Mouse (Mus musculus) lung, embryonic 15.5 days (tissue): Measurements from ENCODE around the gene Dgke. TPM values are rescaled to one million over a fixed set of nuclear protein-coding genes. Genes with fewer than 3 reads are reported as not detected.

Experiments used
- ATAC-seq: fragments of 200-750 bp; cut with Nextera tagmentation; 2 replicates; pipeline ENCODE4 v1.8.0; 2017; ENCODE audit warnings: moderate number of reproducible peaks, borderline replicate concordance; ENCODE audit not compliant: low FRiP score, low TSS enrichment; ENCODE audit errors: extremely low read depth
- H3K27ac ChIP-seq: fragments of 300-500 bp; sonication (generic); 2 replicates; pipeline ENCODE4 v1.5.1; 2015; ENCODE audit warnings: moderate library complexity, mild to moderate bottlenecking, inconsistent platforms
- H3K27me3 ChIP-seq: fragments of 300-500 bp; sonication (generic); 2 replicates; pipeline ENCODE4 v1.6.1; 2015; ENCODE audit warnings: inconsistent platforms
- H3K36me3 ChIP-seq: fragments of 300-500 bp; sonication (generic); 2 replicates; pipeline ENCODE4 v1.6.1; 2015; ENCODE audit warnings: inconsistent platforms
- H3K4me1 ChIP-seq: fragments of 300-500 bp; sonication (generic); 2 replicates; pipeline ENCODE4 v1.6.1; 2015; ENCODE audit warnings: inconsistent platforms
- H3K4me2 ChIP-seq: fragments of 300-500 bp; sonication (generic); 2 replicates; pipeline ENCODE4 v1.6.1; 2015; ENCODE audit warnings: inconsistent platforms, mild to moderate bottlenecking, moderate library complexity
- H3K4me3 ChIP-seq: fragments of 300-500 bp; sonication (generic); 2 replicates; pipeline ENCODE4 v1.5.1; 2015; ENCODE audit warnings: mild to moderate bottlenecking, inconsistent platforms
- H3K9ac ChIP-seq: fragments of 300-500 bp; sonication (generic); 2 replicates; pipeline ENCODE4 v1.6.1; 2015; ENCODE audit warnings: inconsistent platforms
- H3K9me3 ChIP-seq: fragments of 300-500 bp; sonication (generic); 2 replicates; pipeline ENCODE4 v1.6.1; 2016; ENCODE audit warnings: inconsistent platforms
- WGBS: fragments of 180-500 bp; shearing (Covaris S2); methylation state at CpG from one replicate; pipeline ENCODE4 v1.1.7; 2015; 5-methylcytosine and 5-hydroxymethylcytosine counted together
- polyA plus RNA-seq: library from polyadenylated mRNA; unstranded; fragments of >200 nt; fragmentation: Nextera tagmentation; extraction: Ambion mirVana; gene quantifications from 2 replicates; pipeline ENCODE4 v1.2.1, GENCODE M21; 2015

Dgke gene
- polyA plus RNA-seq, 1 experiment from 2014 or later, result 5.8 TPM

GRCm38 (mm10) chr11:88986616-88987015 is 80.0 kb downstream of the Dgke start:
- Histone ChIP-seq H3K27me3 (no peaks in the 10 kb centered on the region), H3K27ac (no peak overlapping the region), H3K9me3 (no peaks in the 10 kb centered on the region), H3K36me3 (peaks cover 35% of the 10 kb centered on the region), H3K4me3 (no peak overlapping the region), H3K4me1 (no peaks in the 10 kb centered on the region), H3K4me2 (no peak overlapping the region), H3K9ac (no peak overlapping the region)
- WGBS, result 83% methylated on average over 10 of the region's 10 CpGs
- ATAC-seq, result no peak

Other genes starting within 250 kb of the Dgke start
- gene Akap1, start 202.3 kb downstream of the Dgke start, polyA plus RNA-seq, result 18.3 and 18.8 TPM in 2 replicates
- gene Scpep1, start 111.4 kb downstream of the Dgke start, polyA plus RNA-seq, result 88.7 and 90.7 TPM in 2 replicates
- not detected in 2 replicates for gene Elobl, start 99.9 kb downstream of the Dgke start, polyA plus RNA-seq
- gene Coil, start 96.6 kb downstream of the Dgke start, polyA plus RNA-seq, result 16.0 and 16.9 TPM in 2 replicates
- 23.1 and 25.9 TPM in 2 replicates for gene Trim25, start 67.5 kb downstream of the Dgke start, polyA plus RNA-seq
- gene Gm525, start 7.0 kb upstream of the Dgke start, polyA plus RNA-seq, result 0.53 and 2.2 TPM in 2 replicates
- gene Nog, start 235.5 kb upstream of the Dgke start, polyA plus RNA-seq, result 2.0 and 2.6 TPM in 2 replicates